Mouse (Mus musculus) ES-Bruce4 (cell line): ENCODE data around the gene Pkn1. TPM values are rescaled to one million over a fixed set of nuclear protein-coding genes. Genes with fewer than 3 reads are reported as not detected.

Experiments used
- H3K27ac ChIP-seq: 2 replicates; pipeline ENCODE4 v1.5.1; 2012; ENCODE audit warnings: low read length, inconsistent platforms; ENCODE audit not compliant: insufficient read depth
- H3K27me3 ChIP-seq: 2 replicates; pipeline ENCODE4 v1.6.1; 2012; ENCODE audit warnings: mild to moderate bottlenecking, low read length, inconsistent platforms; ENCODE audit not compliant: control insufficient read depth, poor library complexity, insufficient read depth, severe bottlenecking
- H3K36me3 ChIP-seq: 2 replicates; pipeline ENCODE4 v1.6.1; 2012; ENCODE audit warnings: inconsistent platforms, mild to moderate bottlenecking, low read length, moderate library complexity; ENCODE audit not compliant: control insufficient read depth, poor library complexity, insufficient read depth, severe bottlenecking
- H3K4me1 ChIP-seq: one replicate; pipeline ENCODE4 v1.8.1; 2011; ENCODE audit warnings: low read length; ENCODE audit not compliant: control insufficient read depth, insufficient read depth
- H3K4me3 ChIP-seq: 2 replicates; pipeline ENCODE4 v1.5.1; 2011; ENCODE audit warnings: low read depth, mild to moderate bottlenecking, low read length
- H3K9ac ChIP-seq: 2 replicates; pipeline ENCODE4 v1.6.1; 2012; ENCODE audit warnings: low read depth, mild to moderate bottlenecking, inconsistent platforms; ENCODE audit not compliant: poor library complexity, severe bottlenecking
- H3K9me3 ChIP-seq: replicated peaks from 2 replicates; pipeline ENCODE4 v1.6.1; 2012; ENCODE audit warnings: mild to moderate bottlenecking, low read length, inconsistent platforms; ENCODE audit not compliant: control insufficient read depth, poor library complexity, insufficient read depth, severe bottlenecking
- CTCF ChIP-seq: IDR thresholded peaks from one replicate; pipeline ENCODE4 v1.8.1; 2011; ENCODE audit warnings: low read depth, low read length
- EP300 ChIP-seq: IDR thresholded peaks from 2 replicates; pipeline ENCODE4 v1.6.1; 2011; ENCODE audit warnings: low read depth, low read length; ENCODE audit not compliant: insufficient read depth
- POLR2A ChIP-seq: IDR thresholded peaks from one replicate; pipeline ENCODE4 v1.8.1; 2011; ENCODE audit warnings: low read length; ENCODE audit not compliant: insufficient read depth
- polyA plus RNA-seq: library from polyadenylated mRNA; stranded (reverse); fragments of >200 nt; gene quantifications from 2 replicates; pipeline ENCODE4 v1.2.4, GENCODE M21; 2011; ENCODE audit warnings: low read depth; ENCODE audit not compliant: missing spikeins, insufficient read depth, insufficient read length

Pkn1 gene
- polyA plus RNA-seq, 1 experiment = 19.9 TPM

- H3K9me3 ChIP-seq = no peaks in the 10 kb centered on the region
- no peak overlapping the region for H3K27ac ChIP-seq
- peaks cover 2% of the 10 kb centered on the region; the same call in 1 of the 2 replicates for H3K36me3 ChIP-seq
- peaks cover 7% of the 10 kb centered on the region for H3K4me1 ChIP-seq
- H3K27me3 ChIP-seq = no peaks in the 10 kb centered on the region
- H3K4me3 ChIP-seq = no peak overlapping the region
- H3K9ac ChIP-seq = no peak overlapping the region
- TF ChIP-seq CTCF = no peak
- no peak for TF ChIP-seq POLR2A
- TF ChIP-seq EP300 = no peak
These were observed 44.3 kb downstream of the Pkn1 start for GRCm38 (mm10) chr8:83654725-83655124.

DNA sequence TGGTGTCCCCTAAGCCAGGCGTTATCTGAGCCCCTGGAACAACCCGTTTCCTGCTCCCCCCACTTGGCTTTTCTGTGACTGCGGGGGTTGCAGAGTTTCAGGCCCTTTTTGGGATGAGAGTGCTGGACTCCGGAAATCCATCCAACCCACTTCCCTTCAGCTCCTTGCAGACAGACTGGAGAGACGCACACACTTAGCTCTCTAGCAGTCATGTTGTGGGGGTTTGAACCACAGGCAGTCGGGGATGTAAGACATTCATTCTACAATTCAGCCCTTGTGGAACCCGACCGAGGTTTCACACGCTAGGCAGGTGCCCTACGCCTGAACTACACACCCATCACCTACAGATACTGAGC lies 45.3 kb downstream of the Pkn1 start:
- H3K36me3 ChIP-seq = peaks cover 2% of the 10 kb centered on the region; the same call in 1 of the 2 replicates
- TF ChIP-seq EP300 = no peak
- no peak for TF ChIP-seq POLR2A
- TF ChIP-seq CTCF = no peak
- H3K27ac ChIP-seq = peak overlapping the region; percentile 85
- peak overlapping the region; percentile 91 for H3K9ac ChIP-seq
- no peaks in the 10 kb centered on the region for H3K27me3 ChIP-seq
- peaks cover 7% of the 10 kb centered on the region for H3K4me1 ChIP-seq
- no peaks in the 10 kb centered on the region for H3K9me3 ChIP-seq
- peak overlapping the region; percentile 98 for H3K4me3 ChIP-seq

DNA sequence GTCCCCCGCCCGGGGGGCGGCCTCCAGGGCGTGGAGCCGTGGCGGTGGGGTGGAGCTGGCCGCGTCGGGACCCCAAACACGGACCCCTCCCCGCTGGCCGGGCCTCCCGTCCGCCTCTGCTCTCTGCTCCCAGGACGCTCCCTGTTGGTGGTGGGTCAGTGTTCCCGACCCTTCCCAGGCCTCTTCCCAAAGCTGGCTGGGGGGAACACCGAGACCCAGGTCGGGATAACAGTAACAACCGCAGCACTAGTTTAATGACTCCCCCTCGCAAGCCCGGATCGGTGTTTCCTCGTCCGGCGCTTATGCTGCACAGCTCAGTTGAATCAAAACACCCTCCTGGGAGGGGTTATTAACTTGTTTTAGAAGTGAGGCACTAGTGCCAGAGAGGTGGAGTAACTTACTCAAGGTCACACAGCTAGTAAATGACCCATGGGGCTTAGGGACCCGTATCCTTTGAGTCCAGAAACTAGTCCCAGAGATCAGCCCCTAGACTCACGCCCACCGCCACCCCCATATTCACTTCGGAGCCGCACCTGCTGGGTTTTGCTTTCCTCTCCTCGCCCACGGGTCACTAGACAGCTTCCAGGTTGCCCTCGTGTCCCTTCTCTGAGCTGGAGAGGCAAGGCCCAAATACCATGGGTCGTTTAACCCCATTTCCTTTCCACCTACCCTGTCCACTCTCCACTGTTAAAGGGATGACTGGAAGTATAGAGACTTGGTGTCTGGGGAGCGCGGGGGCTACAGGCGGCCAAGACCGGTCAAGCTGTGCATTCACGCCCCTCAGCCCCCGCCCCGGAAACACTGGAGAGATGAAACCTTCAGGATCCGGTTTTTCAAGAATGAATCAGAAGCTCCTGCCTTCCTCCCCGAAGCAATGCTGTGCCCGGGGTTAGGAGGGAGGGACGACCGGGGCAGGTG lies 46.0 kb downstream of the Pkn1 start:
- no peaks in the 10 kb centered on the region for H3K27me3 ChIP-seq
- peaks cover 2% of the 10 kb centered on the region; the same call in 1 of the 2 replicates for H3K36me3 ChIP-seq
- peak overlapping the region; percentile 91 for H3K9ac ChIP-seq
- H3K27ac ChIP-seq = peak overlapping the region; percentile 85
- peaks cover 7% of the 10 kb centered on the region for H3K4me1 ChIP-seq
- no peaks in the 10 kb centered on the region for H3K9me3 ChIP-seq
- TF ChIP-seq EP300 (no peak), CTCF (no peak), POLR2A (no peak)
- peak overlapping the region; percentile 98 for H3K4me3 ChIP-seq

DNA sequence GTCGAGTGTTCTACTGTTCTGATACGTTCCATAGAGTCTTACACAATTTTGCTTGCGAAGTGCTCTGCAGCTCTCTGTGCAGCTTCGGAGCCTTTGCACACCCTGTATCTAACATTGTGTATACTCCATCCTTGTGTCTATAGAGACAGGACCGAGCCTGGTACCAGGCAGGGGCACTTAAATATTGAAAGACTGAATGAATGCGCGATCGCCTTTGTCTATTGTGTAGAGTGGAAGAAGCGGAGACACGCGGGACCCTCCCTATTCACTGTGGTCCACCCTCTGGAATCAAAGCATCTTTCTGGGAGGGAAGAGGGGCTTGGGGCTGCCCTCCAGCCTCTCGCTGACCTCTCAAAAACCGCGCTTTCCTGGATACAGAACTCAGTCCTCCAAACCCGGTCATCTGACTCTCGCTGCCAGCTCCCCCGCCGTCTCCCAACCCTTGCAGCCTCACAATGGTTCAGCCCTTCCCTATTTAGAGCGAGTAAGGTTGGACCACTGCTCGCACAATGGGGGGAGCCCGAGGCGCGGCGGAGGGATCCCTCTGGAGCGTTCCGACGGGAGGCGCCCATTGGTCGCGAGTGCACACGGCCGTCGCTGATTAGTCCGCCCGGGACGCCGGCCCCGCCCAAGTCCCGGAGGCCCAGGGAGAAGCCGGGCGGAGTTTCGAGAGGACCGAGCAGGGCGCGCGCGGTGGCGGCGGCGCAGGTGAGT lies 46.8 kb downstream of the Pkn1 start, which contains the start of gene Gipc1:
Gene Gipc1, plus strand, starts transcription at position 648 of the 714 bp plus-strand sequence.
- peak within 1 kb of the TSS; percentile 85 for H3K27ac ChIP-seq
- peaks cover 2% of the 10 kb centered on the region; the same call in 1 of the 2 replicates for H3K36me3 ChIP-seq
- TF ChIP-seq EP300 (no peak), POLR2A (peak; percentile 89), CTCF (no peak)
- H3K27me3 ChIP-seq = no peaks in the 10 kb centered on the region
- H3K9me3 ChIP-seq = no peaks in the 10 kb centered on the region
- peak within 1 kb of the TSS; percentile 98 for H3K4me3 ChIP-seq
- peaks cover 4% of the 10 kb centered on the region for H3K4me1 ChIP-seq
- peak within 1 kb of the TSS; percentile 91 for H3K9ac ChIP-seq

DNA sequence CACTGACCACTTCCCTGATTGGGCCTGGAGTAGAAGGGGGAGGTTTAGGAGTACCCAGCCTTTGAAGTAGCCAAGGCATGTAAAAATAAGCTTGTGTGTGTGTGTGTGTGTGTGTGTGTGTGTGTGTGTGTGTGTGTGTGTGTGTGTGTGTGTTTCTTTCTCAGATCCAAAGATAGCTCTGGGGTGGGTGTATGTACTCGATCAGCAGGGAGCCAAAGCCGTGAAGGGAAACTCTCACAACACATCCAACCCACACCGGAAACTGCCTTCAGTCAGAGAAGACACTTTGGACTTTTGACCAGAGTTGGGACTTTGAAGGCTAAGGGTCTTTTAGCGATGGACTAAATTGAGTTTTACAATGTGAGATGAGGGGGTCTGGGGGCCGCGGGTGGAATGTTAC lies 49.3 kb downstream of the Pkn1 start:
- Histone ChIP-seq H3K4me1 (peaks cover 3% of the 10 kb centered on the region), H3K27me3 (no peaks in the 10 kb centered on the region), H3K9me3 (no peaks in the 10 kb centered on the region), H3K36me3 (no peaks in the 10 kb centered on the region; the same call in 1 of the 2 replicates), H3K4me3 (no peak overlapping the region), H3K27ac (no peak overlapping the region), H3K9ac (no peak overlapping the region)
- TF ChIP-seq POLR2A = no peak
- no peak for TF ChIP-seq EP300
- no peak for TF ChIP-seq CTCF

DNA sequence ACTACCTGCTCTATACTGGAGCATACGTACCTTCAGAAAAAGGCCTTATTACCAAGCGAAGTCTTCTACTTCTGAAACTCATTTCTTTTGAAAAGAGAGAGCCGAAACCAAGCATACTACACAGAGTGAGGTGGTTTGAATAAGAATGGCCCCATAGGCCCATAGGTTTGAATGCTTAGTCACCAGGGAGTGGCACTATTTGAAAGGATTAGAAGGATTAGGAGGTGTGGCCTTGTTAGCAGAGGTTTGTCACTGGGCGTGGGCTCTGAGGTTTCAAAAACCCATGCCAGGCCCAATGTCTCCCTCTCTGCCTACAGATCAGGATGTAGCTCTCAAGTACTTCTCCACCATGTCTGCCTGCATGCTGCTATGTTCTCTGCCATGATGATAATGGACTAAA lies 50.9 kb downstream of the Pkn1 start:
- TF ChIP-seq POLR2A (no peak), CTCF (no peak), EP300 (no peak)
- Histone ChIP-seq H3K4me3 (no peak overlapping the region), H3K27me3 (no peaks in the 10 kb centered on the region), H3K9me3 (no peaks in the 10 kb centered on the region), H3K27ac (no peak overlapping the region), H3K36me3 (no peaks in the 10 kb centered on the region), H3K4me1 (no peaks in the 10 kb centered on the region), H3K9ac (no peak overlapping the region)
